Mouse (Mus musculus) liver, embryonic 14.5 days (tissue): ENCODE data around the gene Chad.

Experiments
- CTCF ChIP-seq: IDR thresholded peaks from 2 replicates; pipeline ENCODE4 v1.5.1; 2016; ENCODE audit warnings: antibody characterized with exemption, low read depth, control low read depth
- EP300 ChIP-seq: IDR thresholded peaks from 2 replicates; pipeline ENCODE4 v1.6.1; 2016; ENCODE audit warnings: antibody characterized with exemption, low read depth

- TF ChIP-seq CTCF (peak; percentile 80), EP300 (no peak)
Measured at GRCm38 (mm10) chr11:94543932-94544331, 20.9 kb upstream of the Chad start.
